Mouse (Mus musculus) layer of hippocampus, postnatal 14 days (tissue): ENCODE data around the gene Hgd. TPM values are rescaled to one million over a fixed set of nuclear protein-coding genes. Genes with fewer than 3 reads are reported as not detected.
A peak's percentile ranks its signal among the peaks of the same experiment; 100 is the strongest.
"Not testable (repeated sequence)": the region's sequence is repeated elsewhere in the genome, so short reads cannot be mapped to it uniquely, and the experiment has no call there.

Experiments used
- DNase-seq, 2 experiments: peaks; one replicate each; pipeline ENCODE4 v3.0.0; 2021 to 2022; ENCODE audit warnings: low spot score in 2 of 2, mixed read lengths in 1 of 2
- total RNA-seq, 2 experiments: library from RNA; stranded (reverse); gene quantifications; 2 replicates each; pipeline ENCODE4 v1.2.3; 2021

The Hgd gene
- total RNA-seq, 2 experiments from 2014 or later, result not detected

- no peak for DNase-seq
These were observed 48.4 kb downstream of the Hgd start for GRCm38 (mm10) chr16:37628336-37628735.

DNA sequence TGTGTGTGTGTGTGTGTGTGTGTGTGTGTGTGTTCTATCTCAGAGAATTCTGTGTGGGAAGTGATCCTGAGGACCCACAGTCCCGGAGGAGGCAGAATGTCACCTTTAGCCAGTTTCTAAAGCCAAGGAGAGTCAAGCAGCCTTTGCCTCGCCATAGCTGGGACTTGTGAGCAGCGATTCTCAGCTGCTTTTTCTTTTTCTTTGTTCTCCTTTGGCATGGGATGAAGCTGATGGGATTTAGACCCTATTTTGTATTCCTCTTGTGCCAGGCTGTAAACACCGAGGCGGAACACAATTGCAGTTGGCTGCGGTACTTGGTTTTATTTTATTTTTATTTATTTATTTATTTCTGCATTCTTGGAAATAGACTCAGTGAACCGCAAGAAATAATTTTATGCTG lies 49.1 kb downstream of the Hgd start:
- no peak for DNase-seq

DNA sequence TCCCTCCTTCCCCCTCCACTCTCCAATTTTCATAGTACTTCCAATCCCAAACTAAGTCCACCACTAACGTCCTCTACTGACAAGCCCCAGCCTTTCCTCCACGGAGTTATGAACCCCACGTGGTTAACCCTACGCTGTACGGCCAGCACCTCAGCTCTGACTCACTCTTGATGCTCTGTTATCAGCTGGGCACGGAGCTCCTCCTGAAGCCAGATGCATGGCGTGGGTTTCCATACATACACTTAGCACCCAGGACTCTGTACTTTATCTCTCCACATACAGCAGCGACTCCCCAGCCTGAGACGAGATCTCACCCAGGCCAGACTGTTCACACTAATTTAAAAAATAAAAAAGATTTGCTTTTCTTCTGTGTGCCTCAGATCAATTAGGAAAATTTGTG lies 54.6 kb downstream of the Hgd start:
- DNase-seq, result no peak

- DNase-seq, result no peak
These were observed 55.1 kb downstream of the Hgd start for GRCm38 (mm10) chr16:37635095-37635494.

DNA sequence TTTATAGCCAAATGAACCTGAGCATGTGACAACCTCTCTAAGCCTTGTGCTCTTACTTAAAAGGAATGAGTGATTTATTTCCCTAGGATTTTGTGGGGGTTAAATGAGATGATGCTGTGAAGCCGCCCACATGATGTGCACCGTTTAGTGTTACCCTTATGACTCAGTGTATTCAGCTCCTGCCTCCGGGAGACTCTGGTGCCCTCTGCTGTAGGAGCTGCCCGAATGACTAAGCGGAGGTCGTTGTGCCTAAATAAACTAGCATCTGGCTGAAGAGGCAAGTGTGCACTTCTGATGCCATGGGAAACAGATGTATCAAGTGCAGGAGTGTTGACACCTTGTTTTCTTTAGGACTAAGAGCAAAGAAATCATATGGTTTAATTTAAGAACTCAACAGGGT lies 56.2 kb downstream of the Hgd start:
- no peak for DNase-seq

- DNase-seq, result no peak
These were observed 57.8 kb downstream of the Hgd start for GRCm38 (mm10) chr16:37637802-37638201.

- not testable (repeated sequence) for DNase-seq
These were observed 60.6 kb downstream of the Hgd start for GRCm38 (mm10) chr16:37640522-37640921.

DNA sequence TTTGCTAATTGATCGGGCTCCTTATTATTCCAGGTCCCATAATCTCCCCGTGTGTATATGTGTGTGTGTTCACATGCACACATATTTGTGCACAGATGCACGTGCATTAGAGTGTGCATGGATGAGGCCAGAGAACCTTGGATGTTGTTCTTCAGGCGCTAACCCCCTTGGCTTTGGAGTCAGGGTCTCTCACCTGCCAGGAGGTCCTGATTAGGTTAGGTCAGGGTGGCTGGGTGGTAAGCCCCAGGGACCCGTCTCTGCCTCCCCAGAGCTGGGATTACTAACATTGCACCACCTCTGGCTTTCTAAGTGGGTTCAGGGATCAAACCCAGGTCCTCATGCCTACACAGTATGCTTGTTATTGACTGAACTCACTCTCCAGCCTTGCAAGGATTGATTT lies 64.5 kb downstream of the Hgd start:
- DNase-seq, result no peak

- no peak for DNase-seq
These were observed 65.3 kb downstream of the Hgd start for GRCm38 (mm10) chr16:37645211-37645610.

GRCm38 (mm10) chr16:37645799-37646198 lies 65.8 kb downstream of the Hgd start:
- DNase-seq, result no peak

- no peak for DNase-seq
These were observed 67.1 kb downstream of the Hgd start for GRCm38 (mm10) chr16:37647067-37647466.

GRCm38 (mm10) chr16:37647936-37648335 lies 68.0 kb downstream of the Hgd start:
- DNase-seq, result no peak

DNA sequence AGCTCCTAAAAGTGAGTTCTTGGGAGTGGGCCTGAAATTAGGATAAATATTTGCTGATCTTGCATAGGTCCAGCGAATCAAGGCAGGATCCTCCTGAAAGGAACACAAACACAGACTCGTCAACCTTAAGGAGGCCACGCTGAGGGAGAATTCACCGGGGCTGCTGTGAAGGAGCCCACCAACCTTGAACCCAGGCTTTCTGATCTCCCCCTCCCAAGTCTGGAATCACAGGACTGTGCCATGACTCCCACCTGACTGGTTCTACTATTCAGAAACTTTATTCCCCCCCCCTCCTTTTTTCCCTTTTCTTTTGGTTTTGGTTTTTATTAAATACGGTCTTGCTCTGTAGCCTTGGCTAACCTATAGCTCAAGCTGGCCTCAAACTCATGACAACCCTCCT lies 69.1 kb downstream of the Hgd start:
- no peak for DNase-seq

DNA sequence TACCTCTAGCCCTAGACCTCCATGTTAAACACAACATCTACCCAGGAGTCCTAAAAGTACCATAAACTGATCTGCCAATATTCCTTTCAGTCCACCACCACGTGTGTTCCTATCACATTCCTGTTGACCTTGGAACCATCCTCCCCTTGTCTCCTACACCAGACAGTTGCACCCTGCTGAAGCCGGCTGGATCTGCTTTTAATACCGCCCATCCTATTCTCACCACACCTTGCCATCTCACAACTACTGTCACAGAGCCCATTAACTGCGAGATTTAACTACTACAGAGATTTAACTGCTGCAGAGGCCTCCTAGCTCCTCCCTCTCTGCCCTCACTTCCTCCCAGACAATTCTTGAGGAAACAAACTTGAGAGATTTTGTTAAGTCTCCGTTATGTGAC lies 71.5 kb downstream of the Hgd start:
- no peak for DNase-seq

- no peak for DNase-seq
These were observed 72.7 kb downstream of the Hgd start for GRCm38 (mm10) chr16:37652654-37653053.

GRCm38 (mm10) chr16:37653058-37653457 lies 73.1 kb downstream of the Hgd start:
- no peak for DNase-seq

GRCm38 (mm10) chr16:37653731-37654657 lies 74.0 kb downstream of the Hgd start, which contains the start of gene Ndufb4:
Ndufb4 (minus strand) TSS chr16:37654453.
- peak; percentile 92 to 97 for DNase-seq

DNA sequence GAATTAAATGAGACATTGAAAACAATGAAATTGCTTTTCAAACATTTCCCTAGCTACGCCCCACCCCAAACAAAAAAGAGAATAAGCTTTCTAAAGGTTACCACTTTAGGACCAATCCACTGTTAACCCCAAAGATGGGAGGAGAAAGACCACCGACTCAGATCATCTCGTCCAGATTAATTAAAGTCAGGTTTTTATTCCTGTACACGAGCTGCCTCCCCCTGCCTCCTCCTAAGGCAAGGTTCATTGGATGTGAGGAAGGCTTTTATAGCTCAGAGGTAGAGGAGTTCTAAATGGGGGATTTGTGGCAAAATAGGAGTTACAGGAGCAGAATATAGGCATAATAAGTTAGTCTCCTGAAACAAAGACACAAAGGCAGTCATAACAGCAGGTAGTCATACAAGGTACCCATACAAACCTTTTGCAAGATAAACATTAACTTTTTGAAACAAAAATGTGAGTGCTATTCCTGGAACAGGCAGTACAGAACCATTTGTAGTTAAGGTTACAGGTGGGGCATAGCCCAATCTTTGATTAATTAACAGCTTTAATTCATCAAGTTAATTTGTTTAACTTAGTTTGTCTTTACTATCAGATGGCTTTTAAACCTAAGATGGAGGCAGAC lies 75.0 kb downstream of the Hgd start:
- DNase-seq, result no peak

GRCm38 (mm10) chr16:37655756-37656347 lies 75.9 kb downstream of the Hgd start:
- DNase-seq, result peak in 1 of 2 experiments; percentile 36

DNA sequence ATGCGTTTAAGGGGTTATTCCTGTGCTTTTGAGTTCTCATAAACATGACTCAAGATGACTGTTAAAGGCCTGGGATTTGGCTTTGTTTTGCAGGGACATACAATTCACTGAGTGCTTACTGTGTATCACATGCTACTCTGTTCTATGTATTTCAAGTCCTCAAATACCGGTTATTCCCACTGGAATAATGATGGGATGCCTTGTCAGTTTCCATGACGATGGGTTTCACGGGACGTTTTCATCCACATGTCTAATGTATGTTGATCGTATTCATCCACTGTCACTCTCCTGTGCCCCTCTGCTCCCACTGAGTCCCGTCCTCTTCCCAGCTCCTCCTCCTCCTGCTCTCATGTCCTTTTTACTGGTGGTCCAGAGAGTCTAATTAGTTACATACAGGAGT lies 76.8 kb downstream of the Hgd start:
- no peak for DNase-seq

DNA sequence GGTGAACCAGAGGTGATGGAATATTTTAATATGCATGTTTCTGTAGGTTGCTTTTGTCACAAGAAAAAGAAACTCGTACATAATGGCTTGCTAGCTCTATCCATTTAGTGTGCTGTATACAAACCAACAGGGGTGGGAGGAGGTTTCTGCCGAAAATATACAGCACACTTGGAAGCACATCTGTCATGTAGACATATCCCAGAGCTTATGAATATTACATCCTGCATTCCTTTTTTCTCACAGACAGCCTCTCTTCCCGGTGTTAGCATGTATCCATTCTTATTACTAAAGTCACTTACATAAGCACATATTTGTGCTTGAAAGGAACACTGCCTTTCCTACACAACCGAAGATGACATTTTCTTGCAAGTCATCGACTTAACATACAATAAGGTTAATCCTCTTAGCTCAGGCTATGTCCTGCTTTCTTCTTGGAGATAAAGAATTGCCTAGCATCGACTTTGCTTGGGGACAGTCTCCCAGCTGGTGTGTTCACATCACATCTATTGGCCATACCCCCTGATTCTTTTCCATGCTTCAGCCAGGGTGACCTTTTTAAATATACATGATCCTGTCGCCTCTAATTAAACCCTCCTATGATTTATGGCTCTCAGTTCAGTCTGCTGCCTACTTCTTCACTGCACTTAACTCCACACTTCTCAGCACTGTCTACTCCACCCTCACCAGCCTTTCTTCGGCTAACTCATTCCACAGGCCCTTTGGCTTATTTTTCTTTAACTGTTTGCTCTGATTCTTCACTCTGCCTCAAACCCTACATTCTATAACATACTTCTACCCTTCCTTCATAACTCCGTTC lies 83.9 kb downstream of the Hgd start:
- DNase-seq, result no peak
